Mouse (Mus musculus) erythroblast, embryonic 14.5 days (primary cell): ENCODE results near the gene Galnt17.

Experiments used
- GATA1 ChIP-seq: IDR thresholded peaks from 2 replicates; pipeline ENCODE4 v1.6.1; 2012; ENCODE audit warnings: low read length, inconsistent platforms, mixed read lengths
- TAL1 ChIP-seq: IDR thresholded peaks from 3 replicates; pipeline ENCODE4 v1.6.1; 2012; ENCODE audit warnings: low read length, inconsistent platforms, mixed read lengths

DNA sequence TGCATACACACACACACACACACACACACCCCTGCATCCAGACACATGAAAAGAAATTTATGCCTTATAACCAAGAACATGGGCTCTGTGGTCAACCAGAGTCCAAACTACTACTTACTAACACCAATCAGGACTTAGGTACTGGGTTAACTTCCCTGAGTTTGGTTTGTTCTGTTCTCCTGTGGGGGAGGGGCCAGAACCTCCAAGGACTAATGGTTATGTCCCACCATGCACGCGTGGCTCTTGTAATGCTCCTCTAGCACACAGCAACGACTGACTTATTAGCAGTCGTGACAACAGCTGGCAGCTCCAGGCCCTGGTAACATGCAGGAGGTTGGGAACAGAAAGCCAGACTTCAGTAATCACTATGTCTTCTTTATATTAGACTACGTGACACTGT, 3.1 kb downstream of the Galnt17 start:
- no peak for TF ChIP-seq GATA1
- TF ChIP-seq TAL1, result no peak
